Mouse (Mus musculus) embryonic fibroblast, embryonic 13.5 days (primary cell): ENCODE measurements around the gene Pex19.

Source experiments
- CTCF ChIP-seq: IDR thresholded peaks from 2 replicates; pipeline ENCODE4 v1.5.1; 2011; ENCODE audit warnings: mild to moderate bottlenecking, control low read depth, low read length, moderate library complexity, borderline replicate concordance; ENCODE audit not compliant: insufficient read depth
- POLR2A ChIP-seq: IDR thresholded peaks from 2 replicates; pipeline ENCODE4 v1.6.1; 2011; ENCODE audit warnings: low read depth, mild to moderate bottlenecking, control low read depth, low read length, moderate library complexity

DNA sequence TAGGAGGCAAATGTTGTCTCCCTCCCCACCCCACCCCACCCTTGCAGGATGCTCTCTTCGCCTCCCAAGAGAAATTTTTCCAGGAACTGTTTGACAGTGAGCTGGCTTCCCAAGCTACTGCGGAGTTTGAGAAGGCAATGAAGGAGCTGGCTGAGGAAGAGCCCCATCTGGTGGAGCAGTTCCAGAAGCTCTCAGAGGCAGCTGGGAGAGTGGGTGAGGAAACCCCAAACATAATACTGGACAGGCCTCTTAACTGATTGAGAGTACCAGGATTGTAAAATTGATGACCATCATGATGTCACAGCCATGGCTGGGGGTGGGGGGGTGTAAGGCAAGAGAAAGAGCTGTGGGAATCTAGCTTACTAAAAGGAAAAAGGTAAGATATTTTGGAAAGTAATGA is 2.6 kb downstream of the Pex19 start:
- TF ChIP-seq POLR2A: no peak
- TF ChIP-seq CTCF: no peak
